20 mouse cellular contexts compared by ENCODE assay signal in the genomic region with DNA sequence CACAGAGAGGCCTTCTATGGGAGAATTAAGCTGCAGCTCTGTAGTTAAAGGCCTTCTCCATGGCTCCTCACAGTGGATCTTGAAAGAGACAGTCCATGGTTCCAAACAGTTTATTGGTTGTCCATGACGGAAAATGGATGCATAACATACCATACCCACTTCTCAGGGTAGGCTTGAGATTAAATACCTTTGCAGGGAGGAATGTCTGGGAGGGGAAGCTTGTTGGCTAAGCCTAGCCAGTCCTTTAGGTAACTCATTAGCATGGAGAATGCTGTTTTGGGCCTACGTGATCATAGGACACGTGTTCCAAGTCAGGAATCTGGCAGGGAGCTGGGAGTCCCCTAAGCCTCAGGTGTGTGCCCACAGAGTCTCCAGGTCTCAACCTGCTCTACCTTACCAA. TPM values are rescaled to one million over a fixed set of nuclear protein-coding genes. Genes with fewer than 3 reads are reported as not detected.
DNase-seq lines count a peak whose midpoint lies in the region; ATAC-seq and TF ChIP-seq lines count a peak whose summit lies in the region.
"Had no signal": no experiment of that assay in that cellular context is flagged by ENCODE, and none has a peak within 500 bp of the region (broad histone marks: within the 10 kb centered on the region; RNA-seq: fewer than 3 reads in every experiment).

No protein-coding gene starts in this region.

- no peak overlapping the region for H3K9ac ChIP-seq in lung, postnatal 0 days (replicated peaks; ENCODE audit: low read depth)

- H3K4me3 ChIP-seq in lung, postnatal 0 days (ENCODE audit: low read depth, low read length) = no peak overlapping the region

- no peaks in the 10 kb centered on the region for H3K9me3 ChIP-seq in lung, postnatal 0 days (ENCODE audit: low read length)
- H3K9me3 ChIP-seq: G1E had no signal

- no peak for TF ChIP-seq CTCF in lung, postnatal 0 days (IDR thresholded peaks at IDR 0.05)

- no peak overlapping the region for H3K4me2 ChIP-seq in lung, postnatal 0 days (replicated peaks; ENCODE audit: low read depth, low read length)

- peak; percentile 81 for ATAC-seq in lung, postnatal 0 days
- ATAC-seq: activated CD4-positive, CD25-positive, alpha-beta regulatory T cell, adult 4 months; CD4-positive, CD25-positive, alpha-beta regulatory T cell, adult 4 months; Patski had no signal

- WGBS in lung, postnatal 0 days = 85% methylated on average over 3 of the region's 3 CpGs

- H3K27ac ChIP-seq in lung, postnatal 0 days (ENCODE audit: low read length) = no peak overlapping the region

- no peaks in the 10 kb centered on the region for H3K4me1 ChIP-seq in lung, postnatal 0 days (ENCODE audit: insufficient read depth, low read depth, low read length)

- no peaks in the 10 kb centered on the region for H3K27me3 ChIP-seq in lung, postnatal 0 days (replicated peaks; ENCODE audit: insufficient read depth, low read length)

- peak; percentile 93 for TF ChIP-seq EP300 in lung, postnatal 0 days (IDR thresholded peaks at IDR 0.05)

- H3K36me3 ChIP-seq in lung, postnatal 0 days (ENCODE audit: insufficient read depth, low read length) = no peaks in the 10 kb centered on the region
- H3K36me3 ChIP-seq: G1E had no signal

- DNase-seq in adrenal gland, postnatal 14 days = peak; percentile 1
- DNase-seq in adrenal gland, postnatal 4 days (ENCODE audit: low spot score in 2 of 2) = no peak
- DNase-seq in lung, postnatal 0 days (ENCODE audit: low spot score) = no peak
- no peak for DNase-seq in lung, postnatal 4 days
- DNase-seq: adrenal gland, adult 2 months; adrenal gland, adult 8-10 months; adrenal gland, postnatal 10 days; adrenal gland, postnatal 25 days; adrenal gland, postnatal 36 days; B cell, adult 2 months; cerebellum, adult 11 months; cerebellum, adult 11-12 months; cerebellum, adult 18-20 months; cerebellum, adult 2 months; cerebellum, adult 8-10 months had no signal

RNA-seq across cellular contexts. Expression of gene Ttll11, which starts 12.5 kb away (rescaled TPM):
- 2.6 and 2.7 TPM in 2 replicates for total RNA-seq in adrenal gland, postnatal 14 days (2021)
- 1 to 10 TPM; 2.9 to 4.0 TPM for total RNA-seq in adrenal gland, postnatal 4 days (2021)
- polyA plus RNA-seq in lung, postnatal 0 days (2015; fragmentation: Nextera tagmentation; extraction: Ambion mirVana) = 1.7 and 2.1 TPM in 2 replicates
- polyA plus RNA-seq: activated CD4-positive, CD25-positive, alpha-beta regulatory T cell, adult 4 months; CD4-positive, CD25-positive, alpha-beta regulatory T cell, adult 4 months had no signal

RNA-seq across cellular contexts. Expression of gene Ndufa8, which starts 56.9 kb away (rescaled TPM):
- total RNA-seq in adrenal gland, postnatal 14 days (2021) = 365 and 371 TPM in 2 replicates
- total RNA-seq in adrenal gland, postnatal 4 days (2021) = 100 to 1,000 TPM; 184 to 196 TPM
- polyA plus RNA-seq in lung, postnatal 0 days (2015; fragmentation: Nextera tagmentation; extraction: Ambion mirVana) = 202 and 228 TPM in 2 replicates

RNA-seq across cellular contexts. Expression of gene Morn5, which starts 57.0 kb away (rescaled TPM):
- not detected in 2 replicates for total RNA-seq in adrenal gland, postnatal 14 days (2021)
- not detected for total RNA-seq in adrenal gland, postnatal 4 days (2021)
- polyA plus RNA-seq in lung, postnatal 0 days (2015; fragmentation: Nextera tagmentation; extraction: Ambion mirVana) = 5.3 and 6.7 TPM in 2 replicates
- total RNA-seq: adrenal gland, adult 2 months; adrenal gland, postnatal 10 days; adrenal gland, postnatal 25 days; ES-E14 had no signal
- polyA plus RNA-seq: activated CD4-positive, CD25-positive, alpha-beta regulatory T cell, adult 4 months; adrenal gland, adult 2 months; CD4-positive, CD25-positive, alpha-beta regulatory T cell, adult 4 months; G1E had no signal
